Mouse (Mus musculus): ENCODE measurements at regions not wholly inside any gene's neighbourhood (a gene's known extent, or its start where the extent isn't known, plus 50 kb on each side); places are given as distances from the start of the nearest gene placed in this dataset.

- no peak for TF ChIP-seq POLR2AphosphoS2 (IDR thresholded peaks at IDR 0.05; ENCODE audit: low read depth, low read length)
These were observed 121.1 kb upstream of the Unc5b start (continued) for GRCm38 (mm10) chr10:60952495-60952894.

- dilution Hi-C loops (cut with MboI; ENCODE audit: extremely low pct_ligation_motif_present, extremely low pct_unique_long_range_greater_than_20kb, low sequenced_read_pairs) = no loop called here
- no peaks in the 10 kb centered on the region for H3K36me3 ChIP-seq (replicated peaks in 1 of 2; ENCODE audit: control insufficient read depth in 1 of 2, insufficient read depth in 1 of 2, low read length in 1 of 2)
- no peaks in the 10 kb centered on the region for H3K9me3 ChIP-seq (replicated peaks; ENCODE audit: low read length)
- no peak overlapping the region for H3K9ac ChIP-seq (ENCODE audit: insufficient read depth, low read depth)
- H3K79me2 ChIP-seq (replicated peaks; ENCODE audit: control insufficient read depth, extremely low read depth, insufficient read depth, poor library complexity, severe bottlenecking) = no peaks in the 10 kb centered on the region
- H3K27ac ChIP-seq (ENCODE audit: insufficient read depth, low read depth) = no peak overlapping the region
- in situ Hi-C loops (cut with MboI; ENCODE audit: low pct_ligation_motif_present, low pct_unique_long_range_greater_than_20kb, low sequenced_read_pairs) = no loop called here
- no peak for TF ChIP-seq ZKSCAN1 (IDR thresholded peaks at IDR 0.05; ENCODE audit: borderline replicate concordance, low read depth, low read length)
- no peak for TF ChIP-seq USF2 (conservative IDR thresholded peaks at IDR 0.05; ENCODE audit: low read depth, low read length)
- no peak for TF ChIP-seq NELFE (IDR thresholded peaks at IDR 0.05; ENCODE audit: low read depth, low read length)
- DNase-seq (ENCODE audit: extremely low read depth) = no peak
- no peaks in the 10 kb centered on the region for H3K4me1 ChIP-seq (ENCODE audit: control insufficient read depth in 1 of 2, insufficient read depth in 2 of 2)
- no peak overlapping the region for H3K4me3 ChIP-seq (replicated peaks in 1 of 3; ENCODE audit: low read depth in 2 of 3, low read length in 2 of 3, poor library complexity in 1 of 3)
- H3K27me3 ChIP-seq (replicated peaks) = peaks cover 75% of the 10 kb centered on the region
- H3K4me2 ChIP-seq (ENCODE audit: insufficient read depth, low read depth, poor library complexity, severe bottlenecking) = no peak overlapping the region
These were observed 117.7 kb upstream of the Unc5b start for GRCm38 (mm10) chr10:60948983-60949677.

- in situ Hi-C loops (cut with MboI; ENCODE audit: low pct_ligation_motif_present, low pct_unique_long_range_greater_than_20kb, low sequenced_read_pairs) (no loop called here), dilution Hi-C loops (cut with MboI; ENCODE audit: extremely low pct_ligation_motif_present, extremely low pct_unique_long_range_greater_than_20kb, low sequenced_read_pairs) (no loop called here)
- H3K79me2 ChIP-seq (replicated peaks; ENCODE audit: control insufficient read depth, extremely low read depth, insufficient read depth, poor library complexity, severe bottlenecking) = no peaks in the 10 kb centered on the region
- peaks cover 3% of the 10 kb centered on the region for H3K9me3 ChIP-seq (replicated peaks; ENCODE audit: low read length)
- peaks cover 87% of the 10 kb centered on the region for H3K27me3 ChIP-seq (replicated peaks)
- no peak for TF ChIP-seq KAT2A (IDR thresholded peaks at IDR 0.05; ENCODE audit: insufficient replicate concordance, low read length)
- TF ChIP-seq MAZ (IDR thresholded peaks at IDR 0.05; ENCODE audit: low read depth, low read length) = no peak
- 0 out of 2 replicates have a peak, but pooled peaks have one; percentile 18 for TF ChIP-seq BHLHE40 (IDR thresholded peaks at IDR 0.05; ENCODE audit: low read depth, low read length)
- H3K4me1 ChIP-seq (ENCODE audit: control insufficient read depth in 1 of 2, insufficient read depth in 2 of 2) = peaks cover 3 to 5% of the 10 kb centered on the region in 2 experiments; a peak in 2 of 4 replicates
- H3K9ac ChIP-seq (ENCODE audit: insufficient read depth, low read depth) = no peak overlapping the region
- no peaks in the 10 kb centered on the region for H3K36me3 ChIP-seq (replicated peaks in 1 of 2; ENCODE audit: control insufficient read depth in 1 of 2, insufficient read depth in 1 of 2, low read length in 1 of 2)
- no peak overlapping the region for H3K27ac ChIP-seq (ENCODE audit: insufficient read depth, low read depth)
- no peak overlapping the region for H3K4me2 ChIP-seq (ENCODE audit: insufficient read depth, low read depth, poor library complexity, severe bottlenecking)
- no peak overlapping the region for H3K4me3 ChIP-seq (replicated peaks in 1 of 3; ENCODE audit: low read depth in 2 of 3, low read length in 2 of 3, poor library complexity in 1 of 3)
- DNase-seq (ENCODE audit: extremely low read depth) = no peak
These were observed 111.7 kb upstream of the Unc5b start for GRCm38 (mm10) chr10:60943074-60943473.

GRCm38 (mm10) chr10:60938749-60939148, 107.4 kb upstream of the Unc5b start:
- Histone ChIP-seq H3K36me3 (replicated peaks in 1 of 2; ENCODE audit: control insufficient read depth in 1 of 2, insufficient read depth in 1 of 2, low read length in 1 of 2) (no peaks in the 10 kb centered on the region), H3K4me1 (ENCODE audit: control insufficient read depth in 1 of 2, insufficient read depth in 2 of 2) (peaks cover 3 to 8% of the 10 kb centered on the region in 2 experiments; a peak in 2 of 4 replicates), H3K27me3 (replicated peaks) (peaks cover 90% of the 10 kb centered on the region), H3K79me2 (replicated peaks; ENCODE audit: control insufficient read depth, extremely low read depth, insufficient read depth, poor library complexity, severe bottlenecking) (no peaks in the 10 kb centered on the region), H3K27ac (ENCODE audit: insufficient read depth, low read depth) (no peak overlapping the region), H3K4me2 (ENCODE audit: insufficient read depth, low read depth, poor library complexity, severe bottlenecking) (no peak overlapping the region), H3K4me3 (replicated peaks in 1 of 3; ENCODE audit: low read depth in 2 of 3, low read length in 2 of 3, poor library complexity in 1 of 3) (no peak overlapping the region), H3K9ac (ENCODE audit: insufficient read depth, low read depth) (no peak overlapping the region), H3K9me3 (replicated peaks; ENCODE audit: low read length) (peaks cover 3% of the 10 kb centered on the region)
- in situ Hi-C loops (cut with MboI; ENCODE audit: low pct_ligation_motif_present, low pct_unique_long_range_greater_than_20kb, low sequenced_read_pairs) = no loop called here
- DNase-seq (ENCODE audit: extremely low read depth) = no peak
- dilution Hi-C loops (cut with MboI; ENCODE audit: extremely low pct_ligation_motif_present, extremely low pct_unique_long_range_greater_than_20kb, low sequenced_read_pairs) = no loop called here
- TF ChIP-seq MYC (IDR thresholded peaks at IDR 0.05; ENCODE audit: low read depth, low read length) (peak; percentile 22; the same call in 1 of the 2 replicates), MEF2A (IDR thresholded peaks at IDR 0.05; ENCODE audit: borderline replicate concordance, low read depth, low read length) (no peak), HCFC1 (IDR thresholded peaks at IDR 0.05; ENCODE audit: low read depth, low read length) (peak; percentile 86)

Measured in CH12.LX (cell line).